Mouse (Mus musculus) stomach, postnatal 0 days (tissue): ENCODE measurements around the gene B4gat1.

Source experiments
- CTCF ChIP-seq: IDR thresholded peaks from 2 replicates; pipeline ENCODE4 v1.5.1; 2016; ENCODE audit warnings: antibody characterized with exemption, low read depth, mild to moderate bottlenecking, moderate library complexity
- EP300 ChIP-seq: optimal IDR thresholded peaks from 2 replicates; pipeline ENCODE3; 2016; ENCODE audit warnings: antibody characterized with exemption

GRCm38 (mm10) chr19:5036577-5036976 lies 2.0 kb upstream of the B4gat1 start:
- no peak for TF ChIP-seq CTCF
- TF ChIP-seq EP300: no peak
